Mouse (Mus musculus) testis, adult 2 months (tissue): ENCODE data around the gene Map3k10.

Source experiments
- CTCF ChIP-seq: fragments of 200-500 bp; IDR thresholded peaks from 2 replicates; pipeline ENCODE4 v1.5.1; 2012; ENCODE audit warnings: low read depth, mild to moderate bottlenecking, inconsistent platforms, low read length, moderate library complexity; ENCODE audit not compliant: control insufficient read depth, insufficient read depth, insufficient replicate concordance
- POLR2A ChIP-seq: fragments of 200-500 bp; IDR thresholded peaks from 2 replicates; pipeline ENCODE4 v1.6.1; 2012; ENCODE audit warnings: low read depth, mild to moderate bottlenecking, inconsistent platforms, low read length, moderate library complexity; ENCODE audit not compliant: control insufficient read depth

DNA sequence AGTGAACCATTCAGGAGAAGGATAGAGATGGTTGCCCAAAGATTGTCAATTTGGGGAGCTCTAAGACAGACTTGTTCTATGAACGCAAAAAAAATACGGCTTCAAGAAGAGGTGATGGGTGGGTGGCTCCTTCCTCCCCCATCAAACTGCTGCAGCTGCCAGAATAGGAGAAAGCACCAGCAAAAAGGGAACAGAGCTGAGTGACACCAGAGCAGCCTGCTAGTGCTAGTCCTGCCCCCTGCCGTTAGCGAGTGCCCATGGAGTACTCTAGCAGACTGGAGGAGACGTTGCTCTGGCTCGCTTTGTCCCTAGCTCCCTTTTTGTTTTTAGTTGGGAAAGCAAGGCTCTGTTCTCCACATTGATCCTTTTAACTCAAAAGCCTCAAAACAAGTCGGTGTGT lies 36.0 kb upstream of the Map3k10 start:
- TF ChIP-seq POLR2A (no peak), CTCF (no peak)
